Mouse (Mus musculus) 3134 (cell line): ENCODE data around the gene Madcam1.

Source experiments
- DNase-seq: peaks from one replicate; pipeline ENCODE4 v3.0.0-alpha.2; 2011; ENCODE audit warnings: low spot score; ENCODE audit not compliant: insufficient read length; ENCODE audit errors: extremely low read depth

Gene Madcam1

DNA sequence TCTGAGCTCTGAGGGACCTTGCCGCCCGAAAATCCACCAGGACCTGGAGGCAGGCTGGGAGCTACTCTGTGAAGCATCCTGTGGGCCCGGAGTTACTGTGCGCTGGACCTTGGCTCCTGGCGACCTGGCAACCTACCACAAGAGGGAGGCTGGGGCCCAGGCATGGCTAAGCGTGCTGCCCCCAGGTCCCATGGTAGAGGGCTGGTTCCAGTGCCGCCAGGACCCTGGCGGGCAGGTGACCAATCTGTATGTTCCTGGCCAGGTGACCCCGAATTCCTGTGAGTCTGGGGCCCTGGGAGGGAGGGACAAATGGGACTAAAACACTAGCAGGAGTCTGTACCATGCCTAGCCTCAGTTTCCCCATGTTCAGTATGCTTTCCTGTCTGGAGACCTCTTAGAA is 2.1 kb downstream of the Madcam1 start:
- DNase-seq: no peak

GRCm38 (mm10) chr10:79668076-79668475 is 3.7 kb downstream of the Madcam1 start:
- no peak for DNase-seq

DNA sequence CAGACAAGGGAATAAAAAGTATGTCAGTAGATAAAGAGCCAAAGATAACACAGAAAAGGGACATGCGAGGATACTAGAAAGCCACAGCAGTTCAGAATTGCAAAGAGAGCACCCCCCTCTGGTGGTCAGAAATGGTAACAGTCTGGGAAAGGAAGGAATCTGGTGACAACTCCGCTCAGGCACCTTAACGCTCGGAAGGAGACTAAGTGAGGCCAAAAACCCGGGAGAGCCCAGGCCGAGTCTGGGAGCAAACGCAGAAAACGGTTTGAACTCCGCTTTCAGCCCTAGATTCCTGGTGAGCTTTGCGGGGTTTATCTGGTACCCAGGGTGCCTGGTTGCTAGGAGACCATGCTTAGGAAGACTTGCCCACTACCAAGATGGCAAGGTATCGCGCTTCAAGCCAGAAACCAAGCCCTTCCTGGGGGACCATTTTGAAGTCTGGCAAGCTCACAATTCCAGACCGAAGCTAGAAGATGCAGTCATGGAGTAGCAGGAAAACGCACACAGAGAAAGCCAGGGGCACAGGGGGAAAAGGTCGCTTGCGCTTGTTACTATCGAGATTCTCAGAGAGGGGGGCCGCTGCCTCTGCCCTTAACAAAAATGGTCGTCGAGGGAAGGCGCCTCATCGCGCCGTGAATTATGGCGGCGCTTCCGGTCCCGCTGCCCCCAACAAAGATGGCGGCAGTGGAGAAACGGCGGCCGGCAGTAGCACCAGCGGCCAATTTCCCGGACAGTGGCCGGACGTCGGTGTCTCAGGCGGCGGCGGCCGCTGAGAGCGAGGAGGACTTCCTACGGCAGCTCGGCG is 4.6 kb downstream of the Madcam1 start, which contains the start of gene Tpgs1:
TSS of gene Tpgs1 (plus strand) at position 599 of the 805 bp plus-strand sequence.
- DNase-seq: peak; percentile 90

GRCm38 (mm10) chr10:79669576-79670057 is 5.3 kb downstream of the Madcam1 start:
- peak; percentile 81 for DNase-seq

- no peak for DNase-seq
These were observed 5.9 kb downstream of the Madcam1 start for GRCm38 (mm10) chr10:79670071-79670888.

DNA sequence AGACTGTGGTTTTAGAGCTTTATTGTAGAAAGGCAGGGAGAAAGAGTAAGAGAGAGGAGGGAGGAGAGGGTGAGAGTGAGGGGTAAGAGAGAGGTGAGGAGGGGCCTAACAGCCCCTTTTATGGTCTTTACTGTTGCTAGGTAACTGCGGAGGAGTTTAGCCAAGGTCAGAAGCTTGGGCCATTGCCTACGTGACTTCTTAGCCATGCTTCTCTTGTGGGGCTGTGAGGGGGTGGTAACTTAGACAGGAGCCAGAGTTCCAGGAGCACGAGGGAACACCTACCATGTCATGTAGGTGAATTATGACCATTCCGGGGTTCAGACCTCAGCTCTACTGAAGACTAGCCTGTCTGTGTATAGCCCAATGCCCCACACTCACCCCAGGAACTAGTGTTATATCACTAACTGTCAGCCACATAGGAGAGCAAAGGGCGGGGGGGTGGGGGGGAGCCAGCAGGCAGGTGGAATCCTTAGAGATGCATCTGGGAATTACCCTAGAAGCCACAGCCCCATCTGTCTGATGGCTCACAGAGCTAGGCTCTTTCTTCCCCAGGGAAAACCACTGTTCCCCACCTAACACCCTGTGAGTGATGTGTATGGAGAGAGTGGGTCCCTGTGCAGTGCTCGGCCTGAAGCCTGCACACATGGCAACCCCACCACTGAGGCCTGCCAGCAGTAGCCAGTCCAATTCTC is 7.2 kb downstream of the Madcam1 start:
- DNase-seq: no peak

DNA sequence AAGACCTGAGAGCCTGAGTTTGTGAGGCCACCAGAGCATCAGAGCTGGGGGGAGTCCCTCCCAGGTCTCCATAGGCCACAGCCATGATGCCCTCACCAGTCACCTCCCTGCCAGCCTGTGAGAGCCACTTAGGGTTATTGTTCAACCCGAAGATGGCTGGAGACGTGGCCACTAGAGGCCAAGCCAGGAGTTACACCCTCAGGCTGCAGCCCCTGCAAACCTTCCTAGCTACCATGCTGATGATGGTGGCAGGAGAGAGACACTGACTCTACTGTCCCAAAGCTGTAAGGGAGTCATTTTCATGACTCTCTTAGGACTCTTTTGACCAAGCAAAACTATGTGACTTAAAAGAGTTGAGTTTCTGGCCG is 7.7 kb downstream of the Madcam1 start:
- DNase-seq: no peak

GRCm38 (mm10) chr10:79673054-79673453 is 8.7 kb downstream of the Madcam1 start:
- no peak for DNase-seq

- DNase-seq: no peak
These were observed 11.1 kb downstream of the Madcam1 start for GRCm38 (mm10) chr10:79675346-79676035.

DNA sequence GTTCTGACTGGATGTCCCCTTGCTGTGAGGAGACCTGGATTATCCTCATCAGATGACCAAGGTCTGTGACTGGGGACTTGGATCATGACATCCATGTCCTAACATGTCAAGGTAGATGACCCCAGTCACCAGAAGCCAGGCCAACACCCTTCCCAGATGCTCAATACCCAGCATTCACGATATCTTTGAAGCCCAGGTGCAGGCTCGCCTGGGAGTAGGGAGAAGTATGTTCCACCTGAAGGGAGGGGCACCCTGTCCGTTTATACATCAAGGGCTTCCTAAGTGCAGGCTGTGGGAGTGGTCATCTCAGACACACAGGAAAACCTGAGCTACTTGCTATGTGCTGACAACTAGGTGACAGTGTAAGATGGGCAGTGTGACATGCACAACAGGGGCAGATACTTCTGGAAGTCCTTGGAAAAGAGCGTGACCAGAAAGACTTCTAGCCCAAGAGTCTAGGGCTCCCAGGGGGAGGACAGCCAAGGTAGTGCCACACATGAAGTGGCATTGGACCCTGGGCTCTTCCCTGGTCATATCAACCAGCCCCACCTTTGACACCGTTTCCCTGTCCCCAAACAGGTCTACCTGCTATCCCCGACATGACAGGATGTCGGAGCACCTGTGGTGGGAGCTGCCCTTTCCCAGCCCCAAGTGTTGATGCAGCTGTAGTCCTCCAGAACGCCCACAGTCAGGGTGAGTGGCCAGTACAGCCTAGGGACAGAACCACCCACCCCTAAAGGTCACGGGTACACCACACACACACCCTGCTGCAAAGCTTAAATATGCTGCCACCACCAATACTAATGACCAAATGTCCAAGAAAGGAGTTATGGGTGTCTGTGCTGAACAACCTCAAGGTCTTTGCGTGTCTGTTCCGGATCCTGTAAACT is 16.5 kb downstream of the Madcam1 start:
- DNase-seq: no peak

DNA sequence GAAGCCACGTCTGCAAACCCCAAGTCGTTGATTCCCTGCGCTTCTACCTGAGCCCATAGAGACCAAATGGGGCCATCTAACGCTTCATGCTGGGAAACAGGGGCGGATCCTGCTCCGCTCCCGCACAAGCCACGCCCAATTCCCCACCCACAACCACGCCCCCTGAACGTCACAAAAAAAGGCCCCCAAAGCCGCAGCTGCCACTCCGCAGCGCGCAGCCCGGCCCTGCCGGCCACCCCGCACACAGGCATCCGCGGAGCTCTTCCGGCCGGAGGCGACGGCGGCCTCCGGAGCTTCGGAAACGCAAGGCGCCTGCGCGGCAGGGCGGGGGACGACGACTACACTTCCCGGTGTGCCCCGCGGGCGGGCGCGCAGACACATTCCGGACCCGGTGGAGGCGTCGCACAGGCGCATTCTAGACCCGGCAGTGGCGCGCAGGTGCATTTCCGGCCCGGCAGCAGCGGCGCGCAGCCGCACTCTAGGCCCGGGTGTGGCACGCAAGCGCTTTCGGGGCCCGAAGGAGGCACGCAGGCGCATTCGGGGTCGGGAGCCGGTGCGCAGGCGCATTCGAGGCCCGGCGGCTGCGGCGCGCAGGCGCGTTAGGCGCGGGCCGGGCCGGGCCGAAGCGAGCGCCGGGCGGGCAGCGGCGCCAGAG is 17.4 kb downstream of the Madcam1 start, which contains the start of gene Cdc34:
TSS of gene Cdc34 (plus strand) at position 605 of the 655 bp plus-strand sequence.
- DNase-seq: peak; percentile 100

DNA sequence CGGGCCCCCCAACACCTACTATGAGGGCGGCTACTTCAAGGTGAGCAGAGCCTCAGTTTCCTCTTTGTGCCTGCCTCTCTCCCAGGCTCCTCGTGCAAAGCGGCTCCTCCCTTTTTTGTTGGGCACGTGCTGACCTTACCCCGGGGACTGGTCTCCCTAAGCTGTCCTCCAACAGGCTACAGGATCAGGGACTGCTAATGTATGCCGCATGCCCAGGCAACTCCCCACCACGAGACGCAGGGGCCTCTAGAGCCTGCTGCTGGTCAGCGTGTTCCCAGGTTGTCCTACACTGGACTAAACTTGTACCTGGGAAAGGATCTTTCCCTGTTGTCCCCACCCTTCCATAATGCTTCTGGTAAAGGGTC is 18.2 kb downstream of the Madcam1 start:
- peak; percentile 58 for DNase-seq

DNA sequence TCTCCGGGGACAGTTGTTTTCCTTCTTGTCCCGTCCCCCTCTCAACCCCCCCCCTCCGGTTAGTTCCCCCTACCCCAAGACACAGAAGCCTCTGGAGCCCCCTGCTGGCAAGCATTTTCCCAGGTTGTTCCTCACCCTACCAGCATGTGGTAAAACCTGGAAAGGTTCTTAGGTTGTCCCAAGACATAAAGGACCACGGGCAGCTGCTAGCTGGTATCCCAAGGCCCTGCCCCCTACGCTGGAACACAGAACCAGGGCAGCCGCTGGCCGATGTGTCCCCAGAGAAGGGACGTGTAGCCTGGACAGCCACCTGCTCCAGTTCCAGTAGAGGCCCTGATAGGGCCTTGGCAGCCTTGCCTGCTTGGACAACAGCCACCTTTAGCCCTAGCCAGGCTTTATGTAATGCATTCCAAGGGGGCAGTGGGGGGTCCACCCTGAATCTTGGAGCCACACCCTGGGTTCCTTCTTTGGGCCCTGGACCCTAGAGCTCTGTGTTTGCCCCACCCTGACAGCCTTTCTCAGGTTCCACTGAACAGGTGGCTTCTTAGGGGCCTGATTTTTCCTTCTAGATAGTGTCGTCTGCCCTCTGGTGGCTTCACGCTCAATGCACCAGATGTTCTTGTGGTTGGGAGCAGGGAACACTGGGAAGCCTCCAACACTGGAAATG is 18.7 kb downstream of the Madcam1 start:
- DNase-seq: peak; percentile 75

- peak; percentile 70 for DNase-seq
These were observed 19.6 kb downstream of the Madcam1 start for GRCm38 (mm10) chr10:79683726-79684640.

DNA sequence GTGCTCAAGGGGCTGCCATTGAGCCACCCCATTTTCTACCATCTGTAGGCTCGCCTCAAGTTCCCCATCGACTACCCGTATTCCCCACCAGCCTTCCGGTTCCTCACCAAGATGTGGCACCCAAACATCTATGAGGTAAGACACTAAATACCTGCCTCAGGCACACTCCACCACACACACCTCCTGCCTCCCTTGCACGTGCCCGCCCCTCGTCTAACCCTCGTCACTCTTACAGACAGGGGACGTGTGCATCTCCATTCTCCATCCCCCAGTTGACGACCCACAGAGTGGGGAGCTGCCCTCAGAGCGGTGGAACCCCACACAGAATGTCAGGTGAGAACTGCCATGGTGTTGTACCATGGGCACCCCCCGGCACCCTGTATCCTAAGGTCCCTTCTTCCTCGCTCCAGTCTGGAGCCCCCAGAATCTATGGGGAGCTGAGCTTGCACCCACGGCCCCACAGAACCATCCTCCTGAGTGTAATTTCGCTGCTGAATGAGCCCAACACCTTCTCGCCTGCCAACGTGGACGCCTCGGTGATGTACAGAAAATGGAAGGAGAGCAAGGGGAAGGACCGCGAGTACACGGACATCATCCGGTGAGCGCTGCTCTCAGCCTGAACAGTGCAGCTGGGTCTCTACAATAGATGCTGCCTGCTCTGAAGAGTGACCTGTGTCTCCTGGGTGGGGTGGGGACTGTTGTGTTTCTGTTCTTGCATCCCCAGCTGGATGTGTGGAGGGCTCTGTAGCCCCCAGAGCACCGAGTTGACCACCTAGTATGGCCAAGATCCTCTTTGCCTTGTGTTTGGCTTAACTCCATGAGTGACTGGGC is 20.6 kb downstream of the Madcam1 start:
- no peak for DNase-seq

DNA sequence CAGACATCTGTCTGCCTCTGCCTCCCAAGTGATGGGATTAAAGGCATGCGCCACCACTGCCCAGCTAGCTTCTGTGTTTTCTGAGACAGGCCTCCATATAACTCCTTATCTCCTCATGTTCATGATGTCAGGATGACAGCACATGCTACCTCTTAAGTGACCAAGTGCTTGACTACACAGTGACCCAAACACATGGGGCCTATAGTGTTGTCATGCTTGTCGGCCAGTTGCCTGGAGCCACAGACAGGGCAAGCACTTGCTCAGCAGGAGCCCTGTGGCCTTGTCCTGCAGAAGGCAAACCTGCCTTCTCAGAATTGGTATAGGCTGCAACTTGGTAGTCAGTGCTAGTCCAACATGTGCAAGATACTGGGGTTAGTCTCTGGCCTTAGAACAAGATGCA is 21.9 kb downstream of the Madcam1 start:
- no peak for DNase-seq

GRCm38 (mm10) chr10:79686691-79687090 is 22.3 kb downstream of the Madcam1 start:
- DNase-seq: no peak
